Mouse (Mus musculus) kidney, postnatal 4 days (tissue): ENCODE measurements around the gene AI464131.
"Not testable (repeated sequence)": the region's sequence is repeated elsewhere in the genome, so short reads cannot be mapped to it uniquely, and the experiment has no call there.

Experiments used
- DNase-seq, 2 experiments: peaks; one replicate each; pipeline ENCODE4 v3.0.0; 2021; ENCODE audit warnings: mixed read lengths in 2 of 2

AI464131 gene

DNA sequence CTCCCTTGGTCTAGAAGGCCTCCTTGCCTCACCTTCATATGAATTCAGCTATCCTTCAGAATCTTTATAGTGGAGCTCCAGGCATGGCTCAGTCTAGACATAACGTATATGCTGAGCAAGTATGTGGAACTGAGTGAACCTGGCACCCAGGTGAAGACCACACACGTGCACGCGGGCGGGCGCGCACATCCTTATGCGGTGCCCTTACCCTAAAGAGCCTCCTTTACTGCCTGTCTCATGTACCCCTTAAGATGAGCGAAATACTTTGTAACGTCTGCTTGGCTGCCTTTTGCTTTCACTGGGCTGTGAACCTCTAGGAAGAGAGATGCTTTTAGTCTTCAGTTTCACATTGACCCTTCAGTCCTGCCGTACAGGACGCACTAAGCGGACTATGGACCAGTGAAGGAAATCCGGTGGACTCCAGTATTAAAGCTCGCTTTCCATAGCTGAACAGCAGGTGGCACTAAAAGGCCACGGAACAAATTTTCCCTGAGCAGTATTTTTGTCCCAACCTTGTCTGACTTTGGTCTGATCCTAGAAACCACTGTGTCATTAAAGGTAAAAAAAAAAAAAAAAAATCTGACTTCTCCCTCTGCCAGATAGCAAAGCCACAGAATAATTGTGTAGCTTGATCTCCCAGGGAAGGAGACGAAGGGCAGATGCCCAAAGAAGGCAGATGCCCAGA is 34.3 kb downstream of the AI464131 start:
- peak; percentile 78 to 83 for DNase-seq

DNA sequence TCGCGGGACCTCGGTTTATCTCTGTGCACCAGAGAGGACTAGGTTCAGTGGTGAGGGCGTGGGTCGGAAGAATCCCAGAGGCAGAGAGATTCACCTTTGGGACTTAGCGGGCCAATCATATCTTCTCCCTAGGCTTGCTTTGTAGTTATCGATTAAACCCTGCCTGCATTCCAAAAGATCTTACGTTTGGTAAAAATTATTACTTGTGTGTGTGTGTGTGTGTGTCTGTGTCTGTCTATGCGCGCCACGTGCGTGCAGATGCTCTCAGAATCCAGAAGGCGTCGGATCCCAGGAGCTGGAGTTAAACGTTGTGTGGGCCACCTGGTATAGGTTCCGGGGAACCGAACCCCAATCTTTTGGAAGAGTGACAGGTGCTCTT is 37.6 kb downstream of the AI464131 start:
- DNase-seq, result no peak

DNA sequence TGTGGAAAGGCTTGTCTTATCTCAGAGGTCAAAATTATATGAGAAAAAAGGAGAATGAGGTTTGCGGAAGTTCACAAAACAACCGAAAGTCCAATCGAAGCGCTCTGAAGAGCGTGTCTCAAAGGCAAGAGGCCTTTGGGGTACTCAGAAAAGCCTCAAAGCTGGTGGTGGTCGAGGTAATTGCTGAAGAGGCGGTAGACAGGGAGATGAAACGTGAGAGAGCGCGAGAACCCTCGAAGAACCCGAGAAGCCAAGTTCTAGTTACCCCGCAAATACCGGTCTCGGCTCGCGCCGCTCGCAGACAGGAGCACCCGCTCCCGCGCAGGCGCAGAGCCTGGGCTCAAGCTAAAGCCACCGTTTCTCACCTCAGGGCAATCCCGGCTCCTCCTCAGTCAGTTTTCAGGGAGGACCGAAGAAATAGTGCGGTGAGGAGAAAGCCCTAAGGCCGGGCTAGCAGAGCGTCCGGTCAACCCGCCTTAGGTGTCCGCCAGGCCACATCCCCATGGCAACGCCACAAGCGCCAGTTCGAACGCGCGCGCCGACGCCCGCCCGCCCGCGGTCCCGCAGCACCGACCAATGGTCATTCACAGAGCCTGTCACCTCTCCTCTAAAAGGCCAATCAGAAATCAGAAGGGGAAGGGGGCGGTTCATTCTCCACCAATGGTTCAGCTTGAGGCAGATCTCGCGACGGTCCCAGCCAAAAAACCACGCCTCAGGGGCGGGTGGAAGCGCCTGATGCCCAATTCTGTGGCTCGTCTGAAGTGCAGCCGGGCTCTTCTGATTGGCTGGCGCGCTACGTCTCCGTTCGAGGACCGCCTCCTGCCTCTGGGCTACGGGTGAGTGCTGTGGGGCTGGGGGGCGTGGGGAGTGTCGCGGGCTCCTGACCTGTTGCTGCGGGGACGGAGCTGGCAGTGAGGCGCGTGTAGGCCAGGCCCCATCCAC is 38.3 kb downstream of the AI464131 start, which contains the start of the genes Kif24 and Nudt2:
TSS of gene Kif24 (minus strand) at position 543 of the 942 bp plus-strand sequence.
TSS of gene Nudt2 (plus strand) at position 807 of the 942 bp plus-strand sequence.
- DNase-seq, result peak; percentile 96 to 99

DNA sequence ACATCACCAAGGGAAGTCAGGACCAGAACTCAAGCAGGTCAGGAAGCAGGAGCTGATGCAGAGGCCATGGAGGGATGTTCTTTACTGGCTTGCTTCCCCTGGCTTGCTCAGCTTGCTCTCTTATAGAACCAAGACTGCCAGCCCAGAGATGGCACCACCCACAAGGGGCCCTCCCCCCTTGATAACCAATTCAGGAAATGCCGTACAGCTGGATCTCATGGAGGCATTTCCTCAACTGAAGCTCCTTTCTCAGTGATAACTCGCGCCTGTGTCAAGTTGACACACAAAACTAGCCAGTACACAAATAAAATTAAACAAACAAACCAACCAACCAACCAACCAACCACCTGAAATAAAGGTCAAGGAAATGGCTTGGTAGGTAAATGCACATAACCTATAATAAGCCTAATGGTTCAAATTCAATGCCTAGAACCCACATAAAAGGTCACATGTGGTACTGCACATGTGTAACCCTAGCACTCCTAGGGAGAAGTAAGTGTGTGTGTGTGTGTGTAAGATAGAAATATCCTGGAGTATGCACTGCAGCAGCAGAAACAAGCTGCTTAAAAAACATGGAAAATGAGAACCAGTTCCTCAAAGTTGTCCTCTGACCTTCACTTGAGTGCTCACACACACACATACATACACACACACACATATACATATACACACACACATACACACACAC is 39.7 kb downstream of the AI464131 start:
- not testable (repeated sequence) for DNase-seq

DNA sequence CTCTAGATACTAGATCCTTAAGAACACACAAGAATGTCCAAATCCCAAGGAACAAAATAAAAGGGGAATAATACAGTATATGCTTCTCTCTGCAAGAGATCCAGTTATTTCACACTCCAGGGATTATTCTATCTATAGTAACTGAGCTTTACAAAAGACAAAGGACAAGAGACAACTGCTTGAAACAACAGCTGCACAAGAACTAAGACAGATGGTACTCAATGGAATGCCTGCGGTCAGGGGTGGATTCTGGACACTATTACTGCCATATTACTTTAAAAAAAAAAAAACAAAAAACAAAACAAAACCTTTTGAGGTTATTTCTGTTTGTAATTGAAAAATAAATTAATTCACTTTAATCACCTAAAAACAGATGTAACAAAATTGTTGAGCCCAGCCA is 42.2 kb downstream of the AI464131 start:
- DNase-seq, result no peak

DNA sequence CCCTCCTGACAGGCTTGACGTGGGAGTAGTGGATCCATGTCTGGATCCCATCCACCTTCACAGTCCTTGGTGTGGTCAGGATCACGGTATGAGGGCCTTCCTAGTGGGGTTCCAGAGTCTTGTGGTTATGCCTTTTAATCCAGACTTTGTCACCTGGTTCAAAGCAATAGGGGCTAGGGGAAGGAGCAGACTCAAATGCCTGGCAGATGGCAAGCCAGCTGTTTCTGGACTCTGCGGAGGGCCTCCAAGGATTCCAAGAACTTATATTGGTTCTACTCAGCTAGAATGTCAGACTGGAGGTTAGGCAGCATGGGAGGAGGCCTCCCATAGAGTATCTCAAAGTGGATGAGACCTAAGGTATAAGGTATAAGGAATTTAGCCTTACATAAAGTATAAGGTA is 55.3 kb downstream of the AI464131 start:
- no peak for DNase-seq
